Mouse (Mus musculus): Measurements from ENCODE around the gene Crym. TPM values are rescaled to one million over a fixed set of nuclear protein-coding genes. Genes with fewer than 3 reads are reported as not detected.

Crym gene
- polyA plus RNA-seq, 1 experiment: 80.4 TPM

DNA sequence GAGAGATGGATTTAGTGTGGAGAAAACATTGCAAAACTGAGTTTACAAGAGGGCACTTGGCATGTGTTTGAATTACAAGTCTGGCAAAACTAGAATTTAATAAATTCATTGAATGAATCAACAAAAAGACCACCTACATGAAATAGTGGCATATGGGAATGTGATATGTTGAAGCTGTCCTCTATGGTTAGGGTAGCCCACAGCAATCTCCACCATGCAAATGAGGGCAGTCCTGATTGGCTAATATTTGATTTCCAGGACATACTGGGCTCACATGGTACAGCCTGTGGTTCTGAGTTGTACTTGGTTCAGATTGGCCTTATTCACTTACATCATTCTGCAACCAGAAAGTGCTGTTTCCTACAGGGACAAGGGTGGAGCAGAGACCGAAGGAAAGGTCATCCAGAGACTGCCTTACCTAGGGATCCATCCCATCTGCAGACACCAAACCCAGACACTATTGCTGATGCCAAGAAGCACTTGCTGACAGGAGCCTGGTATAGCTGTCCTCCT, 29.7 kb downstream of the Crym start:
- no peak for DNase-seq (ENCODE audit: extremely low spot score in 1 of 2, low spot score in 1 of 2)

GRCm38 (mm10) chr7:120163581-120164251, 38.2 kb downstream of the Crym start:
- no peak for DNase-seq (ENCODE audit: extremely low spot score in 1 of 2, low spot score in 1 of 2)

GRCm38 (mm10) chr7:120158121-120158613, 43.7 kb downstream of the Crym start:
- DNase-seq (ENCODE audit: extremely low spot score in 1 of 2, low spot score in 1 of 2): no peak

GRCm38 (mm10) chr7:120157575-120158061, 44.3 kb downstream of the Crym start:
- no peak for DNase-seq (ENCODE audit: extremely low spot score in 1 of 2, low spot score in 1 of 2)

DNA sequence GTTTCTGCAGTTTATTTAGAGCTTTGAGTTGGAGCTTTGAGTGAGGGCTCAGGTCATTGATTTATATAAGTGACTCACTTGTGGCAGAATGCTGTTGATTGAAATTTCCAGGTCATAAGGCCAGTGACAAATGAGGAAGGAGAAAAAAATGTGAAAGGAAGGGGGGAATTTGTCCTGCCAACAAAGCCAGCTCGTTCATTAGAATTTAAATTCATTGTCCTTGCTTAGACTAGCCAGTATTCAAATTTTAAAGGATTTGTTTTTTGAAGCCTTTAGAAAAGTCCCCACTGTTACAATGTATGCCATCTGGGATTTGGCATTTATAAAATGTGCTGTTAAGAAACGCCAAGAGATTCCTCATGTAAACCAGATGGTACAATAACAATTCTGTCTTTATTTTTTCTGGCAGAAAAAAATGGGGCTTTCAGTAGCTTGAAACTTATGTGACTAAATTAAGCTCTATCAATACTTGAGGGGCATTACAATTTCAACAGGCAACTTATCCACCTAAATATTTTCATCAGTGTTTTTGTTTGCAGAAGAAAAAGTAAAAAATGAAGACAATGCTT, 45.0 kb downstream of the Crym start:
- DNase-seq (ENCODE audit: extremely low spot score in 1 of 2, low spot score in 1 of 2): peak in 1 of 2 experiments; percentile 63

DNA sequence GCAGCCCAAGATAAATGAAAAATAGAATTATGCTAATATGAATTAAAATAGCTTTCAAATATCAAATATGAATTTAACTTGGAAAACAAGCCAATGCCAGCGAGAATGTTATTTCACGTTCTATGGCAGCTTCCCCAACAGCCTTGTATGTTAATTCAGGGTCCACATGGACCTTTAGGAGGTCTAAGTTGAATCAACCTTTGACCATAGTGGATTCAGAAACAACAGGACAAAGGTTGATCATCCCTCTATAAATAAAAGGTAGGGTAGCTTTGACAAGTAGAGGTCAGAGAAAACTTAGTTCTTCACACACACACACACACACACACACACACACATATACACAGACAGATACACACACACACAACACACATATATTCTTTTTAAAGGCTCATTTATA, 51.0 kb downstream of the Crym start:
- no peak for DNase-seq (ENCODE audit: extremely low spot score in 1 of 2, low spot score in 1 of 2)

DNA sequence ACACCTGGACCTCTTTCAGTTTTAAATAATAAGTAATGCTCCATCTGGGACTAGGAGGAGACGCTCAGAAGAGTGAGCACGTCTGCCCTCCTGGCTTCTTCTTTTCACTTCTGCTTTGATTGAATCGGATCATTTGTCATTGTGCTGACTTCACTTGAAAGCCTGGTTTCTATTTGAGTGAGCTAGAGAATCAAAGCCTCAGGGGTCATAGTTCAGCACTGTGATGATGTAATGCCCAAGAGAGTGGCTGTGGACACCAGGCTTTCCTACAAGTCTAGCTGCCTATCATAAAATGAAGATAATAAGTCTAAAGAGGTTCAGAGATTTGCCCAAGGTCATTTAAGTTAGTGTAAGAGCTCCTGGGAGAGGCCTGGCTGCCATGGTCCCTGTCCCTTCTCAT, 51.7 kb downstream of the Crym start:
- no peak for DNase-seq (ENCODE audit: extremely low spot score in 1 of 2, low spot score in 1 of 2)

GRCm38 (mm10) chr7:120145191-120145590, 56.7 kb downstream of the Crym start, which contains the start of gene Zp2:
Gene Zp2, minus strand, starts transcription at chr7:120145291.
- no peak for DNase-seq (ENCODE audit: extremely low spot score in 1 of 2, low spot score in 1 of 2)

- no peak for DNase-seq (ENCODE audit: extremely low spot score in 1 of 2, low spot score in 1 of 2)
These were observed 59.2 kb downstream of the Crym start for GRCm38 (mm10) chr7:120142743-120143142.

Other genes starting within 250 kb of the Crym start
- gene Dnah3, start 106.8 kb downstream of the Crym start, polyA plus RNA-seq (2012; rRNA removed): 0.02 and 0.06 TPM in 2 replicates
- 12.0 and 14.8 TPM in 2 replicates for gene Tmem159, start 99.8 kb downstream of the Crym start, polyA plus RNA-seq (2012; rRNA removed)
- 0.24 and 0.32 TPM in 2 replicates for gene Zp2, start 56.8 kb downstream of the Crym start, polyA plus RNA-seq (2012; rRNA removed)
- gene Anks4b, start 28.3 kb downstream of the Crym start, polyA plus RNA-seq (2012; rRNA removed): 0.06 and 0.12 TPM in 2 replicates
- 0.02 TPM in 1 of 2 replicates, not detected in the other for gene Abca14, start 1.9 kb upstream of the Crym start, polyA plus RNA-seq (2012; rRNA removed)
- 0.04 TPM in 1 of 2 replicates, not detected in the other for gene Abca15, start 126.6 kb upstream of the Crym start, polyA plus RNA-seq (2012; rRNA removed)
- gene Abca16, start 207.5 kb upstream of the Crym start, polyA plus RNA-seq (2012; rRNA removed): not detected in 2 replicates

All from frontal cortex, adult 2 months (tissue).